Mouse (Mus musculus) adrenal gland, adult 8-10 months (tissue): ENCODE data around the gene Scgb1a1. TPM values are rescaled to one million over a fixed set of nuclear protein-coding genes. Genes with fewer than 3 reads are reported as not detected.
A peak's percentile ranks its signal among the peaks of the same experiment; 100 is the strongest.
"Not testable (repeated sequence)": the region's sequence is repeated elsewhere in the genome, so short reads cannot be mapped to it uniquely, and the experiment has no call there.

Experiments used
- DNase-seq: peaks from one replicate; pipeline ENCODE4 v3.0.0; 2022
- total RNA-seq, 4 experiments: library from RNA; stranded (reverse); gene quantifications; 2 replicates each; pipeline ENCODE4 v1.2.4; 2022

The Scgb1a1 gene
- total RNA-seq, 4 experiments from 2014 or later = 0.73 TPM; not detected in 3

DNA sequence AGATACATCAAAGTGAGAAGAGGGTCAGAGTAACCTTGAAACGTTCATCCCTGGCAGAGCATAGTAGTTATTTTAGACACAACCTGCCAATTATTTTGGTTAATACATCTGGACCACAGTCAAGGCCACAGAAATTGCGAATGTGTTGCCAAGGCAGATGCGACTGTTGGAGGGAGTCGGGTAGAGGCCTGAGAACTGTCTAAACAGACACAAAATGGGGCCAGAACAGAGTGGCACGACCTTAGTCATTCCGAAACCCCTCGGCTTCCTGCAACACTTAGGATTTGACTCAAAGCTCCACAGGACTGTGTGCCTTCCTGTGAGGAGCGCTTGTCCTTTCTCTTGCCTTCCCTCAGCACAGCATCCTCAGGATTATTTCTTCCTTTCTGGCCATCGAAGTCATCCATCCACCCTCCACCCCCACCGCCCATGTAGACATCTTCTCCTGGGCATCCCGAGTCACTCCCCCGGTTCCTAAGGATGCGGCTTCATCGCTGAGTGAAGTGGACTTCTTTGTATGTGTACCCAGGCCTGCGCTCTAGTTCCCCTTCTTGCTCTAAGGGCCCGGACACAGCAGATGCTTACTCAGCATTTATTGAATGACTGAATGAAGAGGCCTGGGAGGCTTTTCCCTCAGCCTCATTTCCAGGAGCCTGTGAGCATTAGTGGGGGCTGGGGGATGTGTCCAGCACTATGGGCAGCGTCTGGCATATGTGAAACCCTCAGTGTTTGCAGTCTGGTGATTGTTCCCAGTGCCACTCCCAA is 12.7 kb upstream of the Scgb1a1 start:
- DNase-seq = peak; percentile 60

DNA sequence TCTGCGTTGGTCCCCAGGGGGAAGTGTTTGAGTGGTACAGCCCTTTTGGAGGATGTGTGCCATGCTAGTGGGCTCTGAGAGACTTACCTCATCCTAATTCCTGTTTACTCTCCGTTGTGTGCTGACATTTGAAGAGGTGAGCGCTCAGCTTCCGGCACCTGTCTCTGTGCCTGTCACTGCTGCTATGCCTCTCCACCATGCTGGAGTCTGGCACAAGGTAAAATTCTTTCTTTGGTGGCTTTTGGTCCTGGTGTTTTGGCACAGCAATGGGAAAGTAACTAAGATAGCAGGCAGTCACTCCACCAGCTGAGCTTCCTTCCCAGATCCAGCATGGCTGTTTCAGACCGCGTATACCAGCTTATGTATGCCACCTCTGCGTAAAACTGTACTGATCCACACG is 12.0 kb upstream of the Scgb1a1 start:
- DNase-seq = no peak

DNA sequence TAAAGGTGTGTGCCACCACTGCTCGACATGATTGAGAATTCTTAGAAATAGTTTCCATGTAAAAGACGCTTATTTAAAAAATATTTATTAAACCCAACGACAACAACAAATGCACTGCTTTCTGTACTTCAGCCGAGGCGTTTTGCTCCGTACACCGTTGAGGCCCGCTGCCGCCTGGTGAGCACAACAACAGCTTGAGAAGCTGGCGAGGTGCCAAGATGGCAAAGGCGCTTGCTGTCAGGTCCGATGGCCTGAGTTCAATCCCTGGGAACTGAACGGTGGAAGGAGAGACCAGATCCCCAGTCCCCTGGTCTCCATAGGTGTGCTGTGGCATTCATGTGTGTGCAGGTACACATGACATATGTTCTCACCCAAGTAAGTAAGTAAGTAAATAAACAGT is 9.7 kb upstream of the Scgb1a1 start:
- no peak for DNase-seq

DNA sequence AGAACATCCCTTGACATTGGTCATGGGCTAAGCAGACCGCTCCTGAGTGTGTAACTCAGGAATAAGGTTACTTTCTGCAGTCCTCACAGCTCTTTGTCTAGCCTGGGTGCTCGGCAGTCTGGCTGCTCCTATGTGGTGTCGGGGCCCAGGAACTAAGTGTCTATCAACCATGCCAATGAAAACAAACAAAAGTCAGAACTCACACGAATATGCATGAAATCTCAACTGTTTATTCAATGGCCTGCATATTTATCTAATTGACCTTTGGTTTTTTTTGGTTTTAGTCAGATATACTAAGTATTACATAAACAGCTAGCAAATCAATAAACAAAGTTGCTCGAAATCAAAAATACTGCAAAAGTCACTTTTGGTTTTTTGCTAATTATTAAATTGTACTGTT is 7.4 kb upstream of the Scgb1a1 start:
- no peak for DNase-seq

DNA sequence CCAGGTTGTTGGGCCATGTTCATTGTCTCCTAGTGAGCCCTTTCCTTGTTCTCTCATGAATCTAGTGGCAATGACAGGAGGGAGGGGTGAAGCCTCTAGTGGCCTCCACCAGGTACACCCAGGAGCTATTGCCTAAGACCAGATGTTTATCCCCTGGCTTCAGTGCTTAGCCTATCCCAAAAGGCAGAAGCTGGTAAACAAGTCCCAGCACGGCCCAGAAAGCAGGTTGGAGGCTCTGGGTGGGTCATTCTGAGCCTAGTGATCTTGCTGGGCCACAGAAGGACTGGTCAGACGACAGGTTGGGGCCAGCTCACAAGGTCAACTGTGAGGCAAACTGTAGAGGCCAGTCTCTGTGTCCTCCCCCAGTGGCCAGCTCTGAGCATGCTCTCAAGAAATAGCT is 3.0 kb upstream of the Scgb1a1 start:
- no peak for DNase-seq

GRCm38 (mm10) chr19:9090191-9090590 is 2.4 kb upstream of the Scgb1a1 start:
- no peak for DNase-seq

GRCm38 (mm10) chr19:9083892-9084291 is 3.9 kb downstream of the Scgb1a1 start:
- not testable (repeated sequence) for DNase-seq

DNA sequence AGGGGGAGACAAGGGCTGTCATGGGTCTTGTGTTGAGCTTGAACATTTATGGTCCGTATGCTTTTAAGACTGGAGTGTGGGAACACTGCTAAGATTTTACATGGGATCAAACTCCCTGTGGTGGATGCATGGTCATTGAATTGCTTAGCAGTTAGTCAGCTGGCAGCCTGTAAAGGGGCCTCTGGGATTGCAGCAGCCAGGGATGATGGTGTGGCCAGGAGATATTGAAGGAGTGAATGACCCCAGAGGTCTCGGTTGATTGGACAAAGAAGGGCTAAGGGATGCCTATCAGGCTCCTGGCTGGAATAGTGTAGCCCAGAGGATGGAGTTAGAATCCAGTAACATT is 4.8 kb downstream of the Scgb1a1 start:
- DNase-seq = no peak

DNA sequence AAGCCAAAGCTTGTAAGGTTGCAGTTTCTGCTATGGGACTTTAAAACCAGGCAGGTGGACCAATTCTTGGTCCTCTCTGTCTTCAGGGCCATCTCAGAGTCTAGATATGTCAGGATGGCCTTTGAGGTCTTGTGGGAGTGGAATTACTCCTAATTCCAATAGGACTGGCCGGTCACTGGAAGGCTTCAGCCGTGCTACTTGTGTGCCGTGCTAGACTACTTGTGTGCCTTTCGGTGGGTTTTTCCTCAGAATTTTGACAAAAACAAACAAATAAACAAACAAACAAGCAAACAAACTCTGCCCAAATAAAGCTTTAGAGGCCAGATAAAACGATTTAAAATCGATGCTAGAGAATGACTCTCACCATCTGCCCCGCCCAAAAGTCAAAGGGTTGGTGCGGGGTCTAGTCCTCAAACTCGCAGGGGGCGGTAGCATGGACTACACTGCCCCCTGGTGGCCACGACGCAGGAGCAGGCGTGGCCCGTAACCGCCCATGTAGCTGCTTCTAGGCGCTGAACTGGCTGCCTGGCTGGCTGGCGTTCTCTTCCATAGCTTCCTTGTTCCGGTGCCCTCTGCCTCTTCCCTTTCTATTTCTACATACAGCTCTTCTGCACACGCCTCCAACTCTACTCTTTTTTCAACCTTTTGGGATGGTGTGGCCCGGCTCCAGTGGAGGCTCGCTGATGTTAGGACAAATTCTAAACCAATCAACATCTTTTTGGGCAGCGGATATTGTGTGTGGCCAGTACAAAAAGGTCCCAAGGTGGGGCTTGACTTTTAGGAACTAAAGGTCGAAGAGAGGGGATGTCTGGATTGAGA is 5.4 kb downstream of the Scgb1a1 start:
- peak; percentile 75 for DNase-seq

- DNase-seq = no peak
Observed at GRCm38 (mm10) chr19:9081311-9082190, 6.2 kb downstream of the Scgb1a1 start.

GRCm38 (mm10) chr19:9079916-9080315 is 7.8 kb downstream of the Scgb1a1 start:
- DNase-seq = no peak

- no peak for DNase-seq
Observed at GRCm38 (mm10) chr19:9076982-9077660, 10.6 kb downstream of the Scgb1a1 start.

DNA sequence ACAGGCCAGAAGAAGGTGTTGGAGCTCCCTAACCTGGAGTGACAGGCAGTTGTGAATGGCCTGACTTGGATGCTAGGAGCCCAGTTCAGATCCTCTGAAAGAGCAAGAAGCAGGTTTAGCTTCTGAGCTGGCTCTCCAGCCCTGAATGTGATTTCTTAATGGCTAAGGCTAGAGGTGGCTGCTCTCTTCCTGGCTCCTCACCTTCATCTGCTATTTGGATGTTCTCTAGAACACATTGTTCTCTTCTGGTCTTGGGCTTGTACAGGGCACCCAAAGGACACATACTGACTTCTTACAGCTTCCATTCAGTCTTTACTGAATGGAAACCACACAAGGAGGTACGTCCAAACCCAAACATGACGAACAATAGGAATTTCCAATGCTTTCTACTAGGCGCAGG is 11.7 kb downstream of the Scgb1a1 start:
- no peak for DNase-seq

DNA sequence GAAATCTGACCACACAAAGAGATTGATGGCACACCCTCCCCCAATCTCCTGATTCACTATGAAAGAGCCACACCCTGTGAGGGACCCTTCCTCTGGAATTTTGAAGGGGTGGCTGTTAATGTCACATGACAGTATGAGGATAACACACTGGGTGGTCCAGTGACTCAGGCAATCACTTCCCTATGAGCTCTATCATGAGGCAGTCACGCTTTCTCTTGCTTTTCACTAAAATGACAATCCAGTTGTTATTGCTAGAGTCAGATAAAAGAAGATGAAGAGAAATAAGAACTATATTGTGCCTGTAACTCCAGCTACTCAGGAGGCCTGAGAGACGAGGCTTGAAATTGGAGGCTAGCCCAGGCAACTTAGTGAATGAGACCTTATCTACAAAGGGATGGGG is 12.2 kb downstream of the Scgb1a1 start:
- no peak for DNase-seq

GRCm38 (mm10) chr19:9074424-9074823 is 13.3 kb downstream of the Scgb1a1 start:
- DNase-seq = no peak

DNA sequence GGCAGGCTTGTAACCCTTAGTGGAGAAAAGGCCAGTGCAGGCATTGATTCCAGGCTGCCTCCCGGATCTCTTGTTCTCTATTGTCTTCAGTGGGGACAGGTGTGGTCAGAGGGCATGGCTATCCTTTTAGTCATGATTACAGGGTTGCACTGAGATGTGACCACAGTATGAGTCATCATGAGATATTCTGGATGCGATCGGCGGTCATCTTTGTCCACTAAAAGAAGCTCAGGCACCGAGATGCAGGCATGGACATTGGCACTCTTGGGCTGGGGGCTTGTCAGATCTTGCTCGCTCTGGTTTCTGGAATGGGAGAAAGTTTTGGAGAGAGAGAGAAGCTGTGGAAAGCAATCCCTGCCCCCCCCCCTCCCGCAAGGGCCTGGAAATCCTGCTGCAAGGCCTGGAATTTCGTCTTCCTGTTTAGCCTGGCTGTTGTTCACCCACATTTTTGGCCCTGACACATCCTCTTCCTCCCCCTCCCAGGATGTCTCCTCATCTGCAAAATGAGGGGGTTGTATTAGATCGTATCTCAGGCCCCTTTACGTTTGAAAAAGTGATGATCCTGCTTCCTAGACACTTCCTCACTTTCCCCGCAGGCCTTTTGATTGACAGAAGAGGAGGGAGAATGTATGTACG is 13.9 kb downstream of the Scgb1a1 start:
- no peak for DNase-seq

GRCm38 (mm10) chr19:9072157-9072530 is 15.6 kb downstream of the Scgb1a1 start:
- DNase-seq = no peak

GRCm38 (mm10) chr19:9071456-9072156 is 16.2 kb downstream of the Scgb1a1 start:
- no peak for DNase-seq

- DNase-seq = no peak
Observed at GRCm38 (mm10) chr19:9070316-9070715, 17.4 kb downstream of the Scgb1a1 start.

GRCm38 (mm10) chr19:9069687-9070307 is 18.0 kb downstream of the Scgb1a1 start:
- no peak for DNase-seq

DNA sequence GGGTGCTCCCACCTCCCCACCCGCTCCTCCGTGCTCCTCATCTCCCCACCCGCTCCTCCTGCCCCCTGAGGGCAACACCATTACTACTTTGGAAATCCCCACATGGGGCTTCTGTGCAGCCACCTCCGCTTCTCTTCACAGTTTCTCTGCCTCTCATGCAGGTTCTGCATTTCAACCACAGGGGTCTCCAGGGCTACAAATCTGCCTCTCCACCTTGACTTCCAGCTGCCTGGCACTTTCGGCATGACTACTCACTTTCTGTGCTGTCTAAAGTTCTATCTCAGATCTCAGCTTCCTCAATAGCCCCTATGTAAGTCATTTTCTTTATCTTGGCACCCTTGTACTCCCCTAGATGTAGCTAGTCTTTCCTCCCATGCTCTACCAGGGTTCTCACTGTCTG is 20.5 kb downstream of the Scgb1a1 start:
- no peak for DNase-seq
